In the genomic region with DNA sequence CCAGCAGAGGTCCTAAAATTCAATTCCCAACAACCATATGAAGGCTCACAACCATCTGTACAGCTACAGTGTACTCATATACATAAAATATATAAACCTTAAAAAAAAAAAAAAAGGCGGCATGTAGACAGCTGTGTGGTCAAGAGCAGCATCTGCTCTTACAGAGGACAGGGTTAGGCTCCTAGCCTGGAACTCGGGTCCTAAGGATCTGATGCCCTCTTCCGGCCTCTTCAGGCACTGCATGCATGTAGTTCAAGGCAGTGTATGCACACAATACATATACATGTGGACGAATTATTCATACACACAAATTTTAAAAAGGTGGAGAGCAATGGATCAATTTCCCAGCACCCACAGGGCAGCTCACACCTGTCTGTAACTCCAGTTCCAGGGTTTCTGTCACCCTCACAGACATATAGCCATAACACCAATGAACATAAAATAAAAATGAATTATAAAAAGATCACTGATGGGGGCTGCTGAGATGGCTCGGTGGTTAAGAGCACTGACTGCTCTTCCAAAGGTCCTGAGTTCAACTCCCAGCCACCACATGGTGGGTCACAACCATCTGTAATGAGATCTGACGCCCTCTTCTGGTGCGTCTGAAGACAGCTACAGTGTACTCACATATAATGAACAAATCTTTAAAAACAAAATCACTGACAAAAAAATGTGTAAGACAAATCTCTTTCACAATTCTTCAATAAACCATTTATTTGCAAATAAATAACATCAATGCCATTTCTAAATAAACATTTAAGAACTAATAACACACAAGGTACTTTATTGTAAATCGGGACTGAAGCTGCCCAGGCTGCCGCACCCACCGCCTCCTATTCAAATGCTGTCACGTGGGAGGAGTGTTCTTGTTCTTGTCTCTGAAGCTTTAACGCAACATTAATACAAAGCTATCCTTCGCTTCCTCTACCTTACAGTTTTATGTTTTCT, we compare ENCODE assay signal across 8 mouse cellular contexts. TPM values are rescaled to one million over a fixed set of nuclear protein-coding genes. Genes with fewer than 3 reads are reported as not detected.
DNase-seq lines count a peak whose midpoint lies in the region; TF ChIP-seq lines count a peak whose summit lies in the region.

No protein-coding gene starts in this region.

- no peak overlapping the region for H3K4me3 ChIP-seq in cerebellum, adult 2 months (replicated peaks; ENCODE audit: insufficient read depth, low read depth, low read length)
- no peak overlapping the region for H3K4me3 ChIP-seq in cortical plate, adult 2 months (ENCODE audit: insufficient read depth, low read length)

- 0 out of 2 replicates have a peak, but pooled peaks have one; percentile 23 for TF ChIP-seq CTCF in cerebellum, adult 2 months (IDR thresholded peaks at IDR 0.05; ENCODE audit: borderline replicate concordance, insufficient read depth, low read depth, low read length)
- TF ChIP-seq CTCF in cortical plate, adult 2 months (IDR thresholded peaks at IDR 0.05; ENCODE audit: extremely low read depth, insufficient read depth, low read length), result 0 out of 2 replicates have a peak, but pooled peaks have one; percentile 15

- TF ChIP-seq POLR2A in cerebellum, adult 2 months (IDR thresholded peaks at IDR 0.05; ENCODE audit: borderline replicate concordance, insufficient read depth, low read length), result no peak
- no peak for TF ChIP-seq POLR2A in cortical plate, adult 2 months (IDR thresholded peaks at IDR 0.05; ENCODE audit: extremely low read depth, insufficient read depth, low read length)

- H3K4me1 ChIP-seq in cerebellum, adult 2 months (ENCODE audit: control insufficient read depth, insufficient read depth, low read length), result no peaks in the 10 kb centered on the region
- no peaks in the 10 kb centered on the region for H3K4me1 ChIP-seq in cortical plate, adult 2 months (ENCODE audit: control insufficient read depth, insufficient read depth, low read length)

- 86% methylated on average over 13 of the region's 13 CpGs for WGBS in cerebellum, adult 2 months

- no peak for DNase-seq in cerebellum, adult 2 months
- DNase-seq in cerebellum, adult 11 months, result no peak
- peak; percentile 50 for DNase-seq in B cell, adult 2 months
- peak; percentile 45 for DNase-seq in kidney, adult 9 months
- peak; percentile 45 to 51 for DNase-seq in lung, postnatal 4 days
- DNase-seq in frontal cortex, postnatal 10 days (ENCODE audit: low spot score in 2 of 2), result no peak
- no peak for DNase-seq in T-cell, adult 2 months (ENCODE audit: low spot score)

- H3K27ac ChIP-seq in cerebellum, adult 2 months (ENCODE audit: insufficient read depth, low read length), result no peak overlapping the region
- H3K27ac ChIP-seq in cortical plate, adult 2 months (ENCODE audit: insufficient read depth, low read length), result no peak overlapping the region

- no peaks in the 10 kb centered on the region for H3K27me3 ChIP-seq in cerebellum, adult 2 months (ENCODE audit: control insufficient read depth, insufficient read depth, low read length)

RNA-seq across cellular contexts. Expression of a gene that starts 22.1 kb away (rescaled TPM):
- polyA plus RNA-seq in cerebellum, adult 2 months (2012; rRNA removed), result 60.7 and 67.6 TPM in 2 replicates
- polyA plus RNA-seq in cortical plate, adult 2 months (2012; rRNA removed), result 61.6 and 65.1 TPM in 2 replicates

RNA-seq across cellular contexts. Expression of a gene that starts 57.7 kb away (rescaled TPM):
- polyA plus RNA-seq in cerebellum, adult 2 months (2012; rRNA removed), result 27.7 and 27.8 TPM in 2 replicates
- 20.0 and 21.0 TPM in 2 replicates for polyA plus RNA-seq in cortical plate, adult 2 months (2012; rRNA removed)

RNA-seq across cellular contexts. Expression of a gene that starts 59.2 kb away (rescaled TPM):
- 9.5 and 13.6 TPM in 2 replicates for polyA plus RNA-seq in cerebellum, adult 2 months (2012; rRNA removed)
- 6.6 and 8.0 TPM in 2 replicates for polyA plus RNA-seq in cortical plate, adult 2 months (2012; rRNA removed)

Comparison
In these comparisons a context has a peak if more than half of its experiments do, and no peak if none do; other contexts are left out.
1. DNase-seq: peak in B cell, adult 2 months (2 of 2), kidney, adult 9 months (single experiment) and lung, postnatal 4 days (2 of 2); none in cerebellum, adult 2 months (0 of 2), cerebellum, adult 11 months (single experiment), frontal cortex, postnatal 10 days (0 of 2) and T-cell, adult 2 months (single experiment).